Mouse (Mus musculus): ENCODE results near the gene Kazn.

GRCm38 (mm10) chr4:142180874-142181273 lies 58.3 kb downstream of the Kazn start:
- no peak for TF ChIP-seq MAFK (IDR thresholded peaks at IDR 0.05; ENCODE audit: insufficient read depth, low read depth, low read length)
- no peak for TF ChIP-seq HCFC1 (IDR thresholded peaks at IDR 0.05; ENCODE audit: borderline replicate concordance, insufficient read depth, low read length)

All from ES-E14 (cell line).